Mouse (Mus musculus) neutrophil, adult 65 days (primary cell): ENCODE measurements around the gene Pom121. TPM values are rescaled to one million over a fixed set of nuclear protein-coding genes. Genes with fewer than 3 reads are reported as not detected.

Experiments
- total RNA-seq: library from RNA; stranded (reverse); gene quantifications from 2 replicates; pipeline ENCODE4 v1.2.4, GENCODE M21; 2023

The Pom121 gene
- total RNA-seq = 29.4 and 37.0 TPM in 2 replicates

GRCm38 (mm10) chr5:135394004-135394823 lies at the start of gene Pom121:
Gene Pom121, minus strand, starts transcription at chr5:135394546.

GRCm38 (mm10) chr5:135369787-135370654 lies 24.3 kb downstream of the Pom121 start, which contains the start of gene Nsun5:
Gene Nsun5, plus strand, starts transcription at chr5:135369953.

GRCm38 (mm10) chr5:135352995-135353394 lies 41.4 kb downstream of the Pom121 start, which contains the start of gene Trim50:
Gene Trim50, plus strand, starts transcription at chr5:135353295.

GRCm38 (mm10) chr5:135349862-135350261 lies 44.5 kb downstream of the Pom121 start, which contains the start of gene Fkbp6:
Gene Fkbp6, minus strand, starts transcription at chr5:135350044.

Other genes starting within 250 kb of the Pom121 start
- 8.1 and 9.3 TPM in 2 replicates for gene Tbl2, start 244.9 kb downstream of the Pom121 start, total RNA-seq
- gene Bcl7b, start 226.3 kb downstream of the Pom121 start, total RNA-seq = 32.0 and 34.6 TPM in 2 replicates
- 79.3 and 103 TPM in 2 replicates for gene Baz1b, start 207.3 kb downstream of the Pom121 start, total RNA-seq
- 0.19 and 0.27 TPM in 2 replicates for gene Fzd9, start 143.3 kb downstream of the Pom121 start, total RNA-seq
- gene Fkbp6, start 44.5 kb downstream of the Pom121 start, total RNA-seq = not detected in 2 replicates
- not detected in 2 replicates for gene Trim50, start 41.3 kb downstream of the Pom121 start, total RNA-seq
- gene Nsun5, start 24.6 kb downstream of the Pom121 start, total RNA-seq = 3.1 and 5.7 TPM in 2 replicates
- 33.5 and 37.3 TPM in 2 replicates for gene Hip1, start 150.6 kb upstream of the Pom121 start, total RNA-seq
- gene Ccl26, start 169.0 kb upstream of the Pom121 start, total RNA-seq = not detected in 2 replicates
- 0.32 TPM in 1 of 2 replicates, not detected in the other for gene Ccl24, start 178.5 kb upstream of the Pom121 start, total RNA-seq
- gene Rhbdd2, start 238.1 kb upstream of the Pom121 start, total RNA-seq = 4.6 and 6.9 TPM in 2 replicates